Mouse (Mus musculus) lung, postnatal 0 days (tissue): ENCODE results near the gene Sec14l1. TPM values are rescaled to one million over a fixed set of nuclear protein-coding genes. Genes with fewer than 3 reads are reported as not detected.

Experiments
- ATAC-seq: fragments of 200-750 bp; cut with Nextera tagmentation; 2 replicates; pipeline ENCODE4 v1.8.0; 2017; ENCODE audit warnings: moderate library complexity
- DNase-seq: peaks from one replicate; pipeline ENCODE4 v3.0.0-alpha.2; 2016; ENCODE audit warnings: low spot score
- H3K27ac ChIP-seq: fragments of 300-500 bp; sonication (generic); 2 replicates; pipeline ENCODE4 v1.5.1; 2014; ENCODE audit warnings: antibody characterized with exemption, mild to moderate bottlenecking, low read length, mixed read lengths
- H3K27me3 ChIP-seq: fragments of 300-500 bp; sonication (generic); replicated peaks from 2 replicates; pipeline ENCODE4 v1.6.1; 2014; ENCODE audit warnings: low read length, mixed read lengths; ENCODE audit not compliant: insufficient read depth
- H3K36me3 ChIP-seq: fragments of 300-500 bp; sonication (generic); 2 replicates; pipeline ENCODE4 v1.6.1; 2014; ENCODE audit warnings: low read length, mixed read lengths; ENCODE audit not compliant: insufficient read depth
- H3K4me1 ChIP-seq: fragments of 300-500 bp; sonication (generic); 2 replicates; pipeline ENCODE4 v1.6.1; 2014; ENCODE audit warnings: antibody characterized with exemption, low read depth, low read length, mixed read lengths; ENCODE audit not compliant: insufficient read depth
- H3K4me2 ChIP-seq: fragments of 300-500 bp; sonication (generic); replicated peaks from 2 replicates; pipeline ENCODE4 v1.6.1; 2014; ENCODE audit warnings: low read depth, mild to moderate bottlenecking, low read length, moderate library complexity, mixed read lengths
- H3K4me3 ChIP-seq: fragments of 300-500 bp; sonication (generic); 2 replicates; pipeline ENCODE4 v1.5.1; 2014; ENCODE audit warnings: low read depth, low read length
- H3K9ac ChIP-seq: fragments of 300-500 bp; sonication (generic); replicated peaks from 2 replicates; pipeline ENCODE4 v1.6.1; 2014; ENCODE audit warnings: low read depth, mild to moderate bottlenecking
- H3K9me3 ChIP-seq: fragments of 300-500 bp; sonication (generic); 2 replicates; pipeline ENCODE4 v1.6.1; 2016; ENCODE audit warnings: low read length, mixed read lengths
- CTCF ChIP-seq: IDR thresholded peaks from 2 replicates; pipeline ENCODE4 v1.5.1; 2016; ENCODE audit warnings: antibody characterized with exemption, mild to moderate bottlenecking
- EP300 ChIP-seq: IDR thresholded peaks from 2 replicates; pipeline ENCODE4 v1.6.1; 2016; ENCODE audit warnings: antibody characterized with exemption, mild to moderate bottlenecking, control low read depth
- WGBS: fragments of 180-500 bp; shearing (Covaris S2); extraction: QIAGEN DNeasy Blood & Tissue Kit; methylation state at CpG from one replicate; pipeline ENCODE4 v1.1.7; 2014; 5-methylcytosine and 5-hydroxymethylcytosine counted together
- polyA plus RNA-seq: library from polyadenylated mRNA; unstranded; fragments of >200 nt; fragmentation: Nextera tagmentation; extraction: Ambion mirVana; gene quantifications from 2 replicates; pipeline ENCODE4 v1.2.1, GENCODE M21; 2015

Sec14l1 gene
- polyA plus RNA-seq, 1 experiment from 2014 or later, result 62.4 TPM

GRCm38 (mm10) chr11:117072128-117072527 is 42.8 kb upstream of the Sec14l1 start:
- Histone ChIP-seq H3K9ac (no peak overlapping the region), H3K4me1 (peaks cover 6% of the 10 kb centered on the region; the same call in 1 of the 2 replicates), H3K36me3 (no peaks in the 10 kb centered on the region), H3K27ac (no peak overlapping the region), H3K4me2 (no peak overlapping the region), H3K27me3 (no peaks in the 10 kb centered on the region), H3K9me3 (no peaks in the 10 kb centered on the region), H3K4me3 (no peak overlapping the region)
- DNase-seq (peak; percentile 82), ATAC-seq (peak; percentile 56)
- WGBS, result 1% methylated on average over 13 of the region's 13 CpGs
- TF ChIP-seq CTCF, result peak; percentile 98
- TF ChIP-seq EP300, result no peak

GRCm38 (mm10) chr11:117073426-117073825 is 41.5 kb upstream of the Sec14l1 start:
- Histone ChIP-seq H3K4me1 (peaks cover 13% of the 10 kb centered on the region; the same call in 1 of the 2 replicates), H3K27ac (no peak overlapping the region), H3K9me3 (no peaks in the 10 kb centered on the region), H3K4me2 (no peak overlapping the region), H3K27me3 (no peaks in the 10 kb centered on the region), H3K9ac (no peak overlapping the region), H3K36me3 (no peaks in the 10 kb centered on the region), H3K4me3 (no peak overlapping the region)
- no peak for DNase-seq
- no peak for ATAC-seq
- TF ChIP-seq CTCF (peak; percentile 35), EP300 (no peak)
- WGBS, result 93% methylated on average over 9 of the region's 9 CpGs

DNA sequence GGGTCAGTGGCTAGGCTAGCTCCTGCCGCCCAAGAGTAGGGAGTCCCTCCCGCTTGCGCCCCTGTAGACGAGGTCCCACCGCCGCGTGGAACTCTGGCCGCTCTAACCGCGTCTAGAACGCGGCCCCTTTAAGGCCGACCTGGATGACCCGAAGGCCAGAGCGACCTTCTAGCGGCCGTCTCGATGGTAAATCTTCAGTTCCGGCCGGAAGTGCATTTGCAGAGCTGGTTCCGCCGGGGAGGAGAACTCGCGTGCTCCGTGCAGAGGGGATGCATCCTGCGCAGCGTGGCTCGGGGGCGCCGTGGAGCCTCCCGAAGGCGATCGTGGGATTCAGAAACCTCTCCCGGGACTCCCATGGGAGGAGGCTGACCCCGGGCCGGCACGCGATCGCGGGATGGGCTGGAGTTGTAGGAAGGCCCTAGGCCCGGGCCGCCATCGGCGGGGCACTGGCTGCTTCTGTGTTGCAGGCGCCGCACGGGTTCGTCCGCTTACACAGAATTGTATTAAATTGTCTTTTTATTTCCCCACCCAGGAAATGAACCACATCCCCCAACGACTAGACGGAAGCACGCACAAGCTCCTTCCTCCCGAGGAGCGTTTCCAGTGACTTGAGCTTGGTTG is 38.3 kb upstream of the Sec14l1 start:
- DNase-seq (peak; percentile 95), ATAC-seq (peak; percentile 78)
- WGBS, result 0% methylated on average over 54 of the region's 54 CpGs
- H3K9me3 ChIP-seq, result no peaks in the 10 kb centered on the region
- H3K36me3 ChIP-seq, result peaks cover 16% of the 10 kb centered on the region
- no peak; the same call in 1 of the 2 replicates for TF ChIP-seq EP300
- TF ChIP-seq CTCF, result no peak
- H3K4me2 ChIP-seq, result peak overlapping the region; percentile 72
- peak overlapping the region; percentile 78 for H3K27ac ChIP-seq
- no peaks in the 10 kb centered on the region for H3K27me3 ChIP-seq
- H3K4me1 ChIP-seq, result peaks cover 19% of the 10 kb centered on the region
- peak overlapping the region; percentile 73 for H3K9ac ChIP-seq
- H3K4me3 ChIP-seq, result peak overlapping the region; percentile 73

DNA sequence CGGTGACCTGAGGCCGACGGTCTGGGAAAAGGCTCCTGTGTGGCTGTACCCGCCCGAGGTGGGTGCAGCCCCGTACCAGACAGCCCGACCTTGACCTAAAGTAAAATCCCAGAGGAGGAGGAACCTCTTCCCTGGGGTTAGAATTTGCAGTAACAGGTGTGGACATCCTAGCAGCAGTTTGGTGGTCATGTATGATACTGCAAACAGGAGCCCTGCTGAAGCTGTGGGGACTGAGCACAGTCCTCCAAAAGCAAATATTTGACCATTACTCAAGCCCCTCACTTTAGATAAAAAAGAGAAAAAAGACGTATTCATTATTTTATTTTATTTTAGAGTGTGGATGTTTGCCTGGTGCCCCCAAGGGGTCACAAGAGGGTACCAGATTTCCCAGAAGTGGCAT is 37.7 kb upstream of the Sec14l1 start:
- Histone ChIP-seq H3K9me3 (no peaks in the 10 kb centered on the region), H3K36me3 (peaks cover 16% of the 10 kb centered on the region), H3K4me3 (peak overlapping the region; percentile 73), H3K27ac (peak overlapping the region; percentile 78), H3K4me1 (peaks cover 19% of the 10 kb centered on the region), H3K4me2 (peak overlapping the region; percentile 72), H3K27me3 (no peaks in the 10 kb centered on the region), H3K9ac (peak overlapping the region; percentile 73)
- no peak for TF ChIP-seq CTCF
- TF ChIP-seq EP300, result no peak
- no peak for DNase-seq
- ATAC-seq, result no peak
- 2% methylated on average over 8 of the region's 8 CpGs for WGBS

- peaks cover 16% of the 10 kb centered on the region for H3K36me3 ChIP-seq
- no peak overlapping the region for H3K4me2 ChIP-seq
- WGBS, result 72% methylated on average over 8 of the region's 8 CpGs
- H3K27ac ChIP-seq, result no peak overlapping the region
- no peak for DNase-seq
- no peak overlapping the region for H3K4me3 ChIP-seq
- ATAC-seq, result no peak
- no peaks in the 10 kb centered on the region for H3K27me3 ChIP-seq
- H3K4me1 ChIP-seq, result peaks cover 19% of the 10 kb centered on the region
- H3K9ac ChIP-seq, result no peak overlapping the region
- H3K9me3 ChIP-seq, result no peaks in the 10 kb centered on the region
- TF ChIP-seq EP300 (no peak), CTCF (no peak)
These were observed 37.1 kb upstream of the Sec14l1 start for GRCm38 (mm10) chr11:117077902-117078301.

DNA sequence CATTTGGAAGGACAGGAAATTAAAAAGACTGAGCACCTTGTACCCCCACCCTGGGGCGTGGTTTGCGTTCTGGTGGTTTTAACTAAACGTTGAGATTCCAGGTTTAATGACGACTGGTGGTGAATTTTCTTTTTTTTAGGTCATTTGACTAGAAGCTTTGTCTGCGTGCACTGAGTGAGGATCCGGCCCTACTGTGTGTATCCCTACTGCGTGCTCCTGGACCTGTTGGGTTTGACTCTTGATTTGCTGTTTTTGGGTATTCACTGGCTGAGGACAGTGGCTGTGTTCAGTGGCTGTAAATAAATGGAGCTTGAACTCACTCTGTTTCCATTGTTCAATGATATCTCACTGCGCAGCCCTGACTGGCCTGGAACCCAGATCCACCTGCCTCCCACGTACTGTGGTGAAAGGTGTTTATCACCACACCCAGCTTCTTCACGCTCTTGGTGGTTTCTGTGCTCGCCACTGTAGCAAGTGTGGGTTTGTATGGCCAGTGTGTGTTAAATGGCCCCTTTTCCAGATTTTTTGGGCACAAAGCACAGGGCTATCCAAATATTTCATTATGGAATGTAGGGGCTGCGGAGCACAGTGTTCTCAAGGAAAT is 36.2 kb upstream of the Sec14l1 start:
- H3K4me2 ChIP-seq, result no peak overlapping the region
- TF ChIP-seq CTCF, result no peak
- no peak for TF ChIP-seq EP300
- H3K27ac ChIP-seq, result no peak overlapping the region
- no peak overlapping the region for H3K4me3 ChIP-seq
- 87% methylated on average over 12 of the region's 12 CpGs for WGBS
- peaks cover 16% of the 10 kb centered on the region for H3K36me3 ChIP-seq
- H3K27me3 ChIP-seq, result no peaks in the 10 kb centered on the region
- no peak for ATAC-seq
- H3K4me1 ChIP-seq, result peaks cover 19% of the 10 kb centered on the region
- DNase-seq, result no peak
- H3K9me3 ChIP-seq, result no peaks in the 10 kb centered on the region
- H3K9ac ChIP-seq, result no peak overlapping the region
